Mouse (Mus musculus): ENCODE data around the gene Fos.
A peak's percentile ranks its signal among the peaks of the same experiment; 100 is the strongest.

Gene Fos

GRCm38 (mm10) chr12:85473481-85474297, at the start of gene Fos:
Fos (plus strand) TSS chr12:85473890.
- peak; percentile 94 for DNase-seq (ENCODE audit: low spot score in 2 of 2)

- DNase-seq (ENCODE audit: low spot score in 2 of 2): no peak
Observed at GRCm38 (mm10) chr12:85425721-85426120, 48.0 kb upstream of the Fos start.

GRCm38 (mm10) chr12:85426126-85426525, 47.6 kb upstream of the Fos start:
- DNase-seq (ENCODE audit: low spot score in 2 of 2): no peak

GRCm38 (mm10) chr12:85427802-85428201, 45.9 kb upstream of the Fos start:
- no peak for DNase-seq (ENCODE audit: low spot score in 2 of 2)

- no peak for DNase-seq (ENCODE audit: low spot score in 2 of 2)
Observed at GRCm38 (mm10) chr12:85429999-85430398, 43.7 kb upstream of the Fos start.

- DNase-seq (ENCODE audit: low spot score in 2 of 2): no peak
Observed at GRCm38 (mm10) chr12:85430434-85430833, 43.3 kb upstream of the Fos start.

GRCm38 (mm10) chr12:85433850-85434249, 39.8 kb upstream of the Fos start:
- no peak for DNase-seq (ENCODE audit: low spot score in 2 of 2)

GRCm38 (mm10) chr12:85434526-85434925, 39.2 kb upstream of the Fos start:
- no peak for DNase-seq (ENCODE audit: low spot score in 2 of 2)

GRCm38 (mm10) chr12:85436021-85436621, 37.6 kb upstream of the Fos start:
- peak; percentile 72 to 79 for DNase-seq (ENCODE audit: low spot score in 2 of 2)

- peak; percentile 52 to 67 for DNase-seq (ENCODE audit: low spot score in 2 of 2)
Observed at GRCm38 (mm10) chr12:85437172-85437876, 36.4 kb upstream of the Fos start.

GRCm38 (mm10) chr12:85443456-85443855, 30.2 kb upstream of the Fos start:
- DNase-seq (ENCODE audit: low spot score in 2 of 2): no peak

- DNase-seq (ENCODE audit: low spot score in 2 of 2): no peak
Observed at GRCm38 (mm10) chr12:85444646-85445045, 29.0 kb upstream of the Fos start.

GRCm38 (mm10) chr12:85447009-85447408, 26.7 kb upstream of the Fos start:
- no peak for DNase-seq (ENCODE audit: low spot score in 2 of 2)

GRCm38 (mm10) chr12:85447490-85447889, 26.2 kb upstream of the Fos start:
- no peak for DNase-seq (ENCODE audit: low spot score in 2 of 2)

GRCm38 (mm10) chr12:85449478-85449877, 24.2 kb upstream of the Fos start:
- DNase-seq (ENCODE audit: low spot score in 2 of 2): no peak

- no peak for DNase-seq (ENCODE audit: low spot score in 2 of 2)
Observed at GRCm38 (mm10) chr12:85451693-85452491, 21.8 kb upstream of the Fos start.

- peak; percentile 99 for DNase-seq (ENCODE audit: low spot score in 2 of 2)
Observed at GRCm38 (mm10) chr12:85455065-85456058, 18.3 kb upstream of the Fos start.

GRCm38 (mm10) chr12:85456276-85456675, 17.4 kb upstream of the Fos start:
- no peak for DNase-seq (ENCODE audit: low spot score in 2 of 2)

- DNase-seq (ENCODE audit: low spot score in 2 of 2): no peak
Observed at GRCm38 (mm10) chr12:85456966-85457505, 16.7 kb upstream of the Fos start.

GRCm38 (mm10) chr12:85459820-85460219, 13.9 kb upstream of the Fos start:
- no peak for DNase-seq (ENCODE audit: low spot score in 2 of 2)
